Mouse (Mus musculus) forebrain, postnatal 0 days (tissue): ENCODE results near the gene Flna. TPM values are rescaled to one million over a fixed set of nuclear protein-coding genes. Genes with fewer than 3 reads are reported as not detected.
"Not testable (repeated sequence)": the region's sequence is repeated elsewhere in the genome, so short reads cannot be mapped to it uniquely, and the experiment has no call there.

Experiments
- ATAC-seq: fragments of 200-750 bp; cut with Nextera tagmentation; 2 replicates; pipeline ENCODE4 v1.8.0; 2017; ENCODE audit warnings: mild to moderate bottlenecking, moderate library complexity
- DNase-seq: peaks from one replicate; pipeline ENCODE4 v3.0.0-alpha.2; 2015
- H3K27ac ChIP-seq: fragments of 300-500 bp; sonication (generic); 2 replicates; pipeline ENCODE4 v1.5.1; 2014; ENCODE audit warnings: low read depth, mild to moderate bottlenecking, antibody characterized with exemption, low read length, moderate library complexity, mixed read lengths
- H3K27me3 ChIP-seq: fragments of 300-500 bp; sonication (generic); 2 replicates; pipeline ENCODE4 v1.6.1; 2014; ENCODE audit warnings: mild to moderate bottlenecking, low read length, mixed read lengths; ENCODE audit not compliant: insufficient read depth
- H3K36me3 ChIP-seq: fragments of 300-500 bp; sonication (generic); 2 replicates; pipeline ENCODE4 v1.6.1; 2014; ENCODE audit warnings: mild to moderate bottlenecking, moderate library complexity; ENCODE audit not compliant: insufficient read depth
- H3K4me1 ChIP-seq: fragments of 300-500 bp; sonication (generic); 2 replicates; pipeline ENCODE4 v1.6.1; 2014; ENCODE audit warnings: antibody characterized with exemption; ENCODE audit not compliant: insufficient read depth
- H3K4me2 ChIP-seq: fragments of 300-500 bp; sonication (generic); 2 replicates; pipeline ENCODE4 v1.6.1; 2014; ENCODE audit warnings: low read depth, mild to moderate bottlenecking, moderate library complexity
- H3K4me3 ChIP-seq: fragments of 300-500 bp; sonication (generic); 2 replicates; pipeline ENCODE4 v1.5.1; 2014; ENCODE audit warnings: low read depth, low read length, mixed read lengths
- H3K9ac ChIP-seq: fragments of 300-500 bp; sonication (generic); 2 replicates; pipeline ENCODE4 v1.6.1; 2014; ENCODE audit warnings: mild to moderate bottlenecking
- H3K9me3 ChIP-seq: fragments of 300-500 bp; sonication (generic); 2 replicates; pipeline ENCODE4 v1.6.1; 2016; ENCODE audit warnings: low read length
- CTCF ChIP-seq: sonication (generic); IDR thresholded peaks from 2 replicates; pipeline ENCODE4 v1.5.1; 2016; ENCODE audit warnings: antibody characterized with exemption, control low read depth, low read depth
- WGBS: fragments of 180-500 bp; shearing (Covaris S2); extraction: QIAGEN DNeasy Blood & Tissue Kit; methylation state at CpG from one replicate; pipeline ENCODE4 v1.1.7; 2014; 5-methylcytosine and 5-hydroxymethylcytosine counted together
- microRNA-seq, 2 experiments: library from miRNA; unstranded; fragments of <30 nt; microRNA quantifications; one replicate each; pipeline ENCODE4; 2016
- polyA plus RNA-seq: library from polyadenylated mRNA; unstranded; fragments of >200 nt; fragmentation: Nextera tagmentation; extraction: Ambion mirVana; gene quantifications from 2 replicates; pipeline ENCODE4 v1.2.1, GENCODE M21; 2015
- total RNA-seq: library from RNA; depleted of rRNA; stranded (reverse); fragments of >200 nt; gene quantifications from 2 replicates; pipeline ENCODE4 v1.2.3, GENCODE M21; 2014; rRNA removed

Gene Flna
- total and polyA plus RNA-seq, 2 experiments from 2014 or later = 45.1 to 327 TPM

GRCm38 (mm10) chrX:74240332-74240731 lies 9.3 kb downstream of the Flna start:
- no peak for ATAC-seq

GRCm38 (mm10) chrX:74233196-74233595 lies 16.4 kb downstream of the Flna start:
- Histone ChIP-seq H3K9me3 (no peaks in the 10 kb centered on the region), H3K27ac (no peak overlapping the region), H3K9ac (no peak overlapping the region), H3K4me1 (no peaks in the 10 kb centered on the region), H3K4me2 (no peak overlapping the region), H3K4me3 (no peak overlapping the region), H3K36me3 (peaks cover 75% of the 10 kb centered on the region), H3K27me3 (no peaks in the 10 kb centered on the region)
- no peak for DNase-seq
- ATAC-seq = no peak
- WGBS = 91% methylated on average over 5 of the region's 5 CpGs
- no peak for TF ChIP-seq CTCF

More at GRCm38 (mm10) chrX:74240332-74240731, 9.3 kb downstream of the Flna start:
- Histone ChIP-seq H3K36me3 (peaks cover 51% of the 10 kb centered on the region), H3K9ac (no peak overlapping the region), H3K9me3 (no peaks in the 10 kb centered on the region), H3K27me3 (no peaks in the 10 kb centered on the region), H3K4me2 (no peak overlapping the region), H3K4me1 (no peaks in the 10 kb centered on the region), H3K4me3 (no peak overlapping the region), H3K27ac (no peak overlapping the region)
- WGBS = 96% methylated on average over 4 of the region's 4 CpGs
- TF ChIP-seq CTCF = no peak
- DNase-seq = no peak

- Histone ChIP-seq H3K9ac (no peak overlapping the region), H3K36me3 (peaks cover 78% of the 10 kb centered on the region), H3K4me2 (no peak overlapping the region), H3K27ac (no peak overlapping the region), H3K4me1 (no peaks in the 10 kb centered on the region), H3K9me3 (no peaks in the 10 kb centered on the region), H3K4me3 (no peak overlapping the region), H3K27me3 (no peaks in the 10 kb centered on the region)
- no peak for TF ChIP-seq CTCF
- ATAC-seq (no peak), DNase-seq (no peak)
- 54% methylated on average over 1 of the region's 1 CpGs for WGBS
These were observed 19.6 kb downstream of the Flna start for GRCm38 (mm10) chrX:74230038-74230437.

- WGBS = 55% methylated on average over 1 of the region's 1 CpGs
- not testable (repeated sequence) for H3K9me3 ChIP-seq, DNase-seq, H3K4me2 ChIP-seq, H3K4me1 ChIP-seq, H3K4me3 ChIP-seq, H3K9ac ChIP-seq, H3K27ac ChIP-seq, ATAC-seq, H3K27me3 ChIP-seq
- peaks cover 21% of the 10 kb centered on the region for H3K36me3 ChIP-seq
These were observed 29.5 kb downstream of the Flna start for GRCm38 (mm10) chrX:74220099-74220498.

- 71% methylated on average over 13 of the region's 13 CpGs for WGBS
- H3K4me1 ChIP-seq = no peaks in the 10 kb centered on the region
- no peaks in the 10 kb centered on the region for H3K27me3 ChIP-seq
- H3K4me2 ChIP-seq = no peak overlapping the region
- H3K4me3 ChIP-seq = no peak overlapping the region
- no peaks in the 10 kb centered on the region for H3K9me3 ChIP-seq
- no peak overlapping the region for H3K9ac ChIP-seq
- H3K36me3 ChIP-seq = peaks cover 15% of the 10 kb centered on the region
- TF ChIP-seq CTCF = no peak
- DNase-seq (no peak), ATAC-seq (no peak)
- H3K27ac ChIP-seq = no peak overlapping the region
These were observed 30.2 kb downstream of the Flna start for GRCm38 (mm10) chrX:74219449-74219848.

GRCm38 (mm10) chrX:74218496-74218895 lies 31.1 kb downstream of the Flna start:
- no peak for ATAC-seq
- H3K4me3 ChIP-seq = no peak overlapping the region
- H3K4me1 ChIP-seq = no peaks in the 10 kb centered on the region
- 88% methylated on average over 4 of the region's 4 CpGs for WGBS
- H3K36me3 ChIP-seq = peaks cover 7% of the 10 kb centered on the region; the same call in 1 of the 2 replicates
- no peaks in the 10 kb centered on the region for H3K27me3 ChIP-seq
- no peaks in the 10 kb centered on the region for H3K9me3 ChIP-seq
- TF ChIP-seq CTCF = no peak
- H3K27ac ChIP-seq = no peak overlapping the region
- no peak overlapping the region for H3K4me2 ChIP-seq
- no peak overlapping the region for H3K9ac ChIP-seq
- DNase-seq = no peak

GRCm38 (mm10) chrX:74203556-74203955 lies 46.1 kb downstream of the Flna start:
- TF ChIP-seq CTCF = no peak
- WGBS = 81% methylated on average over 2 of the region's 2 CpGs
- Histone ChIP-seq H3K9ac (no peak overlapping the region), H3K4me2 (no peak overlapping the region), H3K27ac (no peak overlapping the region), H3K9me3 (no peaks in the 10 kb centered on the region), H3K27me3 (no peaks in the 10 kb centered on the region), H3K36me3 (no peaks in the 10 kb centered on the region), H3K4me1 (no peaks in the 10 kb centered on the region), H3K4me3 (no peak overlapping the region)
- ATAC-seq (no peak), DNase-seq (no peak)

- DNase-seq = no peak
- no peaks in the 10 kb centered on the region for H3K9me3 ChIP-seq
- no peaks in the 10 kb centered on the region for H3K27me3 ChIP-seq
- no peak for ATAC-seq
- H3K9ac ChIP-seq = no peak within 1 kb of the TSS
- H3K27ac ChIP-seq = no peak within 1 kb of the TSS
- 92% methylated on average over 17 of the region's 17 CpGs for WGBS
- H3K36me3 ChIP-seq = no peaks in the 10 kb centered on the region
- H3K4me1 ChIP-seq = no peaks in the 10 kb centered on the region
- no peak for TF ChIP-seq CTCF
- no peak within 1 kb of the TSS for H3K4me2 ChIP-seq
- no peak within 1 kb of the TSS for H3K4me3 ChIP-seq
These were observed 72.7 kb downstream of the Flna start, which contains the start of gene Tktl1 for GRCm38 (mm10) chrX:74176959-74177358. Tktl1 (plus strand) TSS chrX:74177259.

Small RNA genes within 50 kb of the gene (microRNA-seq; reads per million reads assigned to microRNA genes)
- gene Mir7091 = 0 reads per million in 2 experiments

Other genes starting within 250 kb of the Flna start
- 41.9 and 63.7 TPM in 2 replicates for gene Irak1, start 225.9 kb downstream of the Flna start, total RNA-seq
- gene Irak1, start 225.9 kb downstream of the Flna start, polyA plus RNA-seq = 21.0 and 28.0 TPM in 2 replicates
- gene Opn1mw, start 122.4 kb downstream of the Flna start, total RNA-seq = not detected in 2 replicates
- gene Opn1mw, start 122.4 kb downstream of the Flna start, polyA plus RNA-seq = not detected in 2 replicates
- 56.7 and 80.9 TPM in 2 replicates for gene Mecp2, start 114.5 kb downstream of the Flna start, total RNA-seq
- 11.4 and 12.4 TPM in 2 replicates for gene Mecp2, start 114.5 kb downstream of the Flna start, polyA plus RNA-seq
- not detected in 2 replicates for gene Tex28, start 82.0 kb downstream of the Flna start, total RNA-seq
- not detected in 2 replicates for gene Tex28, start 82.0 kb downstream of the Flna start, polyA plus RNA-seq
- gene Tktl1, start 72.6 kb downstream of the Flna start, total RNA-seq = not detected in 2 replicates
- gene Tktl1, start 72.6 kb downstream of the Flna start, polyA plus RNA-seq = 0.06 TPM in 1 of 2 replicates, not detected in the other
- gene Emd, start 4.9 kb upstream of the Flna start, total RNA-seq = 51.6 and 73.2 TPM in 2 replicates
- 16.9 and 21.0 TPM in 2 replicates for gene Emd, start 4.9 kb upstream of the Flna start, polyA plus RNA-seq
- gene Rpl10, start 21.0 kb upstream of the Flna start, total RNA-seq = 2,018 and 2,171 TPM in 2 replicates
- 467 and 512 TPM in 2 replicates for gene Rpl10, start 21.0 kb upstream of the Flna start, polyA plus RNA-seq
- gene Taz, start 32.1 kb upstream of the Flna start, total RNA-seq = 54.5 and 80.6 TPM in 2 replicates
- gene Taz, start 32.1 kb upstream of the Flna start, polyA plus RNA-seq = 45.7 and 58.1 TPM in 2 replicates
- gene Dnase1l1, start 32.5 kb upstream of the Flna start, total RNA-seq = 1.3 and 2.2 TPM in 2 replicates
- 3.1 and 3.4 TPM in 2 replicates for gene Dnase1l1, start 32.5 kb upstream of the Flna start, polyA plus RNA-seq
- 215 and 250 TPM in 2 replicates for gene Atp6ap1, start 47.3 kb upstream of the Flna start, total RNA-seq
- 260 and 318 TPM in 2 replicates for gene Atp6ap1, start 47.3 kb upstream of the Flna start, polyA plus RNA-seq
- 457 and 498 TPM in 2 replicates for gene Gdi1, start 55.2 kb upstream of the Flna start, total RNA-seq
- 761 and 979 TPM in 2 replicates for gene Gdi1, start 55.2 kb upstream of the Flna start, polyA plus RNA-seq
- gene Fam50a, start 63.2 kb upstream of the Flna start, total RNA-seq = 16.2 and 16.8 TPM in 2 replicates
- gene Fam50a, start 63.2 kb upstream of the Flna start, polyA plus RNA-seq = 49.6 and 64.3 TPM in 2 replicates
- 109 and 143 TPM in 2 replicates for gene Plxna3, start 79.2 kb upstream of the Flna start, total RNA-seq
- 17.7 and 22.9 TPM in 2 replicates for gene Plxna3, start 79.2 kb upstream of the Flna start, polyA plus RNA-seq
- gene Lage3, start 103.8 kb upstream of the Flna start, total RNA-seq = 62.5 and 67.3 TPM in 2 replicates
- gene Lage3, start 103.8 kb upstream of the Flna start, polyA plus RNA-seq = 68.7 and 80.4 TPM in 2 replicates
- gene Ubl4a, start 123.4 kb upstream of the Flna start, total RNA-seq = 39.5 and 47.0 TPM in 2 replicates
- gene Ubl4a, start 123.4 kb upstream of the Flna start, polyA plus RNA-seq = 73.9 and 77.4 TPM in 2 replicates
- 6.5 and 6.6 TPM in 2 replicates for gene Slc10a3, start 123.5 kb upstream of the Flna start, total RNA-seq
- 4.6 and 4.8 TPM in 2 replicates for gene Slc10a3, start 123.5 kb upstream of the Flna start, polyA plus RNA-seq
- gene Fam3a, start 143.5 kb upstream of the Flna start, total RNA-seq = 24.5 and 33.6 TPM in 2 replicates
- gene Fam3a, start 143.5 kb upstream of the Flna start, polyA plus RNA-seq = 28.9 and 31.6 TPM in 2 replicates
- gene Ikbkg, start 143.5 kb upstream of the Flna start, total RNA-seq = 30.6 and 41.4 TPM in 2 replicates
- gene Ikbkg, start 143.5 kb upstream of the Flna start, polyA plus RNA-seq = 11.0 and 13.7 TPM in 2 replicates
- 47.6 and 50.5 TPM in 2 replicates for gene G6pdx, start 179.4 kb upstream of the Flna start, total RNA-seq
- gene G6pdx, start 179.4 kb upstream of the Flna start, polyA plus RNA-seq = 45.1 and 48.8 TPM in 2 replicates
- 0.38 TPM in 1 of 2 replicates, not detected in the other for gene Gm6880, start 231.6 kb upstream of the Flna start, total RNA-seq
- gene Gm6880, start 231.6 kb upstream of the Flna start, polyA plus RNA-seq = not detected in 2 replicates